Mouse (Mus musculus): Measurements from ENCODE around the gene Ly6g5c. TPM values are rescaled to one million over a fixed set of nuclear protein-coding genes. Genes with fewer than 3 reads are reported as not detected.
A peak's percentile ranks its signal among the peaks of the same experiment; 100 is the strongest.

Gene Ly6g5c
- total and polyA plus RNA-seq, 2 experiments from 2014 or later: 0.25 TPM; not detected in 1

DNA sequence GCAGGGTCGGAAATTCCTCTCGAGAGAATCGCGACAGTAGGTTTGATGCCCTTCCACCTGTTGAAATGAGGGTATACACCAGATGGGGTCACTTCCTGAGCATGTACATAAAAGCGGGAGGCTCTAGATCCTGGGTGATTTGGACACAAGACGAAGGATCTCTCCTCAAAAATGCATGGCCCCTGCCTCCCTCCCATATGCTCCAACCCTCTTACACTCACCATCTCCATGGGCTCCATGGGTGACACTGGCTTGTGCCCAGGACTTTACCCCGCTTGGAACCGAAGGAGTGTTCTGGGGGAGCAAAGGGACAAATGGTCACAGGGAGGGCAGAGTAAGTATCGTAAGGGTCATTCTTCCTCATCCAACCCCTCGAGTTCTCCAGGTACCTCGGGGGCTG lies 53.3 kb downstream of the Ly6g5c start:
- Histone ChIP-seq H3K4me2 (ENCODE audit: low read depth, low read length) (0 out of 2 replicates have a peak overlapping the region, but pooled peaks have one; percentile 85), H3K27ac (ENCODE audit: low read depth) (no peak overlapping the region), H3K27me3 (ENCODE audit: control insufficient read depth, insufficient read depth, low read length) (no peaks in the 10 kb centered on the region), H3K4me3 (ENCODE audit: low read depth, low read length) (no peak overlapping the region), H3K36me3 (replicated peaks; ENCODE audit: control insufficient read depth, insufficient read depth, low read length) (peaks cover 57% of the 10 kb centered on the region), H3K9me3 (replicated peaks; ENCODE audit: control insufficient read depth, low read length) (no peaks in the 10 kb centered on the region), H3K4me1 (ENCODE audit: control insufficient read depth, insufficient read depth) (peaks cover 23% of the 10 kb centered on the region), H3K9ac (replicated peaks; ENCODE audit: low read depth, low read length) (no peak overlapping the region)
- ATAC-seq (ENCODE audit: insufficient read depth, low read depth) (no peak), DNase-seq (ENCODE audit: low spot score) (no peak)
- TF ChIP-seq EP300 (IDR thresholded peaks at IDR 0.05; ENCODE audit: low read depth) (no peak), CTCF (IDR thresholded peaks at IDR 0.05; ENCODE audit: low read depth) (no peak)
- WGBS: 67% methylated on average over 11 of the region's 11 CpGs

Other genes starting within 250 kb of the Ly6g5c start
Only the 30 nearest of the 43 such genes appear.
- gene Hspa1l, start 135.6 kb upstream of the Ly6g5c start, total RNA-seq (2014; rRNA removed; ENCODE audit: low replicate concordance): 3.3 and 5.1 TPM in 2 replicates
- 1.6 and 1.8 TPM in 2 replicates for gene Hspa1l, start 135.6 kb upstream of the Ly6g5c start, polyA plus RNA-seq (2015; fragmentation: Nextera tagmentation; extraction: Ambion mirVana)
- 23.1 and 43.3 TPM in 2 replicates for gene Lsm2, start 126.4 kb upstream of the Ly6g5c start, total RNA-seq (2014; rRNA removed; ENCODE audit: low replicate concordance)
- 63.5 and 64.2 TPM in 2 replicates for gene Lsm2, start 126.4 kb upstream of the Ly6g5c start, polyA plus RNA-seq (2015; fragmentation: Nextera tagmentation; extraction: Ambion mirVana)
- gene Vars, start 107.3 kb upstream of the Ly6g5c start, total RNA-seq (2014; rRNA removed; ENCODE audit: low replicate concordance): 61.5 and 92.0 TPM in 2 replicates
- 20.4 and 21.7 TPM in 2 replicates for gene Vars, start 107.3 kb upstream of the Ly6g5c start, polyA plus RNA-seq (2015; fragmentation: Nextera tagmentation; extraction: Ambion mirVana)
- 0.77 and 0.92 TPM in 2 replicates for gene Vwa7, start 91.7 kb upstream of the Ly6g5c start, total RNA-seq (2014; rRNA removed; ENCODE audit: low replicate concordance)
- gene Vwa7, start 91.7 kb upstream of the Ly6g5c start, polyA plus RNA-seq (2015; fragmentation: Nextera tagmentation; extraction: Ambion mirVana): 0.43 and 0.63 TPM in 2 replicates
- gene Sapcd1, start 80.3 kb upstream of the Ly6g5c start, total RNA-seq (2014; rRNA removed; ENCODE audit: low replicate concordance): 2.1 and 9.6 TPM in 2 replicates
- gene Sapcd1, start 80.3 kb upstream of the Ly6g5c start, polyA plus RNA-seq (2015; fragmentation: Nextera tagmentation; extraction: Ambion mirVana): 0.77 and 1.2 TPM in 2 replicates
- 1.2 and 5.0 TPM in 2 replicates for gene Msh5, start 61.5 kb upstream of the Ly6g5c start, total RNA-seq (2014; rRNA removed; ENCODE audit: low replicate concordance)
- 1.4 and 1.7 TPM in 2 replicates for gene Msh5, start 61.5 kb upstream of the Ly6g5c start, polyA plus RNA-seq (2015; fragmentation: Nextera tagmentation; extraction: Ambion mirVana)
- 194 and 223 TPM in 2 replicates for gene Clic1, start 58.3 kb upstream of the Ly6g5c start, total RNA-seq (2014; rRNA removed; ENCODE audit: low replicate concordance)
- gene Clic1, start 58.3 kb upstream of the Ly6g5c start, polyA plus RNA-seq (2015; fragmentation: Nextera tagmentation; extraction: Ambion mirVana): 203 and 205 TPM in 2 replicates
- gene Ddah2, start 49.2 kb upstream of the Ly6g5c start, total RNA-seq (2014; rRNA removed; ENCODE audit: low replicate concordance): 97.1 and 114 TPM in 2 replicates
- gene Ddah2, start 49.2 kb upstream of the Ly6g5c start, polyA plus RNA-seq (2015; fragmentation: Nextera tagmentation; extraction: Ambion mirVana): 128 and 130 TPM in 2 replicates
- gene Ly6g6c, start 42.9 kb upstream of the Ly6g5c start, total RNA-seq (2014; rRNA removed; ENCODE audit: low replicate concordance): not detected in 2 replicates
- not detected in 2 replicates for gene Ly6g6c, start 42.9 kb upstream of the Ly6g5c start, polyA plus RNA-seq (2015; fragmentation: Nextera tagmentation; extraction: Ambion mirVana)
- gene Mpig6b, start 42.1 kb upstream of the Ly6g5c start, total RNA-seq (2014; rRNA removed; ENCODE audit: low replicate concordance): 0.15 TPM in 1 of 2 replicates, not detected in the other
- gene Mpig6b, start 42.1 kb upstream of the Ly6g5c start, polyA plus RNA-seq (2015; fragmentation: Nextera tagmentation; extraction: Ambion mirVana): 0.15 and 0.16 TPM in 2 replicates
- gene Ly6g6e, start 31.4 kb upstream of the Ly6g5c start, total RNA-seq (2014; rRNA removed; ENCODE audit: low replicate concordance): 1.6 TPM in 1 of 2 replicates, not detected in the other
- 0.22 and 0.32 TPM in 2 replicates for gene Ly6g6e, start 31.4 kb upstream of the Ly6g5c start, polyA plus RNA-seq (2015; fragmentation: Nextera tagmentation; extraction: Ambion mirVana)
- gene Ly6g6d, start 30.2 kb upstream of the Ly6g5c start, total RNA-seq (2014; rRNA removed; ENCODE audit: low replicate concordance): 3.8 TPM in 1 of 2 replicates, not detected in the other
- gene Ly6g6d, start 30.2 kb upstream of the Ly6g5c start, polyA plus RNA-seq (2015; fragmentation: Nextera tagmentation; extraction: Ambion mirVana): 3.0 and 3.3 TPM in 2 replicates
- gene Ly6g6f, start 22.7 kb upstream of the Ly6g5c start, total RNA-seq (2014; rRNA removed; ENCODE audit: low replicate concordance): not detected in 2 replicates
- gene Ly6g6f, start 22.7 kb upstream of the Ly6g5c start, polyA plus RNA-seq (2015; fragmentation: Nextera tagmentation; extraction: Ambion mirVana): 0.10 TPM in 1 of 2 replicates, not detected in the other
- 74.3 and 131 TPM in 2 replicates for gene Abhd16a, start 19.0 kb upstream of the Ly6g5c start, total RNA-seq (2014; rRNA removed; ENCODE audit: low replicate concordance)
- 73.2 and 74.1 TPM in 2 replicates for gene Abhd16a, start 19.0 kb upstream of the Ly6g5c start, polyA plus RNA-seq (2015; fragmentation: Nextera tagmentation; extraction: Ambion mirVana)
- gene Ly6g5b, start 7.1 kb downstream of the Ly6g5c start, total RNA-seq (2014; rRNA removed; ENCODE audit: low replicate concordance): 0.97 TPM in 1 of 2 replicates, not detected in the other
- 0.30 TPM in 1 of 2 replicates, not detected in the other for gene Ly6g5b, start 7.1 kb downstream of the Ly6g5c start, polyA plus RNA-seq (2015; fragmentation: Nextera tagmentation; extraction: Ambion mirVana)
- 4.2 and 24.1 TPM in 2 replicates for gene Gpank1, start 13.2 kb downstream of the Ly6g5c start, total RNA-seq (2014; rRNA removed; ENCODE audit: low replicate concordance)
- 9.1 and 9.6 TPM in 2 replicates for gene Gpank1, start 13.2 kb downstream of the Ly6g5c start, polyA plus RNA-seq (2015; fragmentation: Nextera tagmentation; extraction: Ambion mirVana)
- gene Csnk2b, start 13.8 kb downstream of the Ly6g5c start, total RNA-seq (2014; rRNA removed; ENCODE audit: low replicate concordance): 239 and 244 TPM in 2 replicates
- 232 and 241 TPM in 2 replicates for gene Csnk2b, start 13.8 kb downstream of the Ly6g5c start, polyA plus RNA-seq (2015; fragmentation: Nextera tagmentation; extraction: Ambion mirVana)
- gene D17H6S53E, start 18.1 kb downstream of the Ly6g5c start, total RNA-seq (2014; rRNA removed; ENCODE audit: low replicate concordance): 22.3 and 135 TPM in 2 replicates
- 16.4 and 17.3 TPM in 2 replicates for gene D17H6S53E, start 18.1 kb downstream of the Ly6g5c start, polyA plus RNA-seq (2015; fragmentation: Nextera tagmentation; extraction: Ambion mirVana)
- gene Apom, start 23.8 kb downstream of the Ly6g5c start, total RNA-seq (2014; rRNA removed; ENCODE audit: low replicate concordance): not detected in 2 replicates
- 0.11 TPM in 2 replicates for gene Apom, start 23.8 kb downstream of the Ly6g5c start, polyA plus RNA-seq (2015; fragmentation: Nextera tagmentation; extraction: Ambion mirVana)
- 188 and 235 TPM in 2 replicates for gene Bag6, start 26.9 kb downstream of the Ly6g5c start, total RNA-seq (2014; rRNA removed; ENCODE audit: low replicate concordance)
- 35.6 and 37.7 TPM in 2 replicates for gene Bag6, start 26.9 kb downstream of the Ly6g5c start, polyA plus RNA-seq (2015; fragmentation: Nextera tagmentation; extraction: Ambion mirVana)
- 99.2 and 120 TPM in 2 replicates for gene Prrc2a, start 56.6 kb downstream of the Ly6g5c start, total RNA-seq (2014; rRNA removed; ENCODE audit: low replicate concordance)
- 56.6 and 60.7 TPM in 2 replicates for gene Prrc2a, start 56.6 kb downstream of the Ly6g5c start, polyA plus RNA-seq (2015; fragmentation: Nextera tagmentation; extraction: Ambion mirVana)
- gene Aif1, start 67.8 kb downstream of the Ly6g5c start, total RNA-seq (2014; rRNA removed; ENCODE audit: low replicate concordance): 1.8 TPM in 1 of 2 replicates, not detected in the other
- 6.5 and 7.5 TPM in 2 replicates for gene Aif1, start 67.8 kb downstream of the Ly6g5c start, polyA plus RNA-seq (2015; fragmentation: Nextera tagmentation; extraction: Ambion mirVana)
- gene Lst1, start 80.2 kb downstream of the Ly6g5c start, total RNA-seq (2014; rRNA removed; ENCODE audit: low replicate concordance): 6.6 and 52.7 TPM in 2 replicates
- gene Lst1, start 80.2 kb downstream of the Ly6g5c start, polyA plus RNA-seq (2015; fragmentation: Nextera tagmentation; extraction: Ambion mirVana): 7.0 and 9.7 TPM in 2 replicates
- gene Ltb, start 86.2 kb downstream of the Ly6g5c start, total RNA-seq (2014; rRNA removed; ENCODE audit: low replicate concordance): 0.27 and 1.0 TPM in 2 replicates
- gene Ltb, start 86.2 kb downstream of the Ly6g5c start, polyA plus RNA-seq (2015; fragmentation: Nextera tagmentation; extraction: Ambion mirVana): 0.33 and 0.48 TPM in 2 replicates
- gene Tnf, start 93.7 kb downstream of the Ly6g5c start, total RNA-seq (2014; rRNA removed; ENCODE audit: low replicate concordance): 0.53 TPM in 1 of 2 replicates, not detected in the other
- gene Tnf, start 93.7 kb downstream of the Ly6g5c start, polyA plus RNA-seq (2015; fragmentation: Nextera tagmentation; extraction: Ambion mirVana): 0.12 and 0.21 TPM in 2 replicates
- not detected in 2 replicates for gene Lta, start 97.1 kb downstream of the Ly6g5c start, total RNA-seq (2014; rRNA removed; ENCODE audit: low replicate concordance)
- not detected in 2 replicates for gene Lta, start 97.1 kb downstream of the Ly6g5c start, polyA plus RNA-seq (2015; fragmentation: Nextera tagmentation; extraction: Ambion mirVana)
- 0.93 TPM in 1 of 2 replicates, not detected in the other for gene Gm16181, start 112.6 kb downstream of the Ly6g5c start, total RNA-seq (2014; rRNA removed; ENCODE audit: low replicate concordance)
- 0.81 and 0.87 TPM in 2 replicates for gene Gm16181, start 112.6 kb downstream of the Ly6g5c start, polyA plus RNA-seq (2015; fragmentation: Nextera tagmentation; extraction: Ambion mirVana)
- 3.2 and 3.7 TPM in 2 replicates for gene Atp6v1g2, start 125.4 kb downstream of the Ly6g5c start, total RNA-seq (2014; rRNA removed; ENCODE audit: low replicate concordance)
- 10.6 and 10.7 TPM in 2 replicates for gene Atp6v1g2, start 125.4 kb downstream of the Ly6g5c start, polyA plus RNA-seq (2015; fragmentation: Nextera tagmentation; extraction: Ambion mirVana)
- gene Nfkbil1, start 127.5 kb downstream of the Ly6g5c start, total RNA-seq (2014; rRNA removed; ENCODE audit: low replicate concordance): 14.3 and 33.4 TPM in 2 replicates
- 6.7 and 7.0 TPM in 2 replicates for gene Nfkbil1, start 127.5 kb downstream of the Ly6g5c start, polyA plus RNA-seq (2015; fragmentation: Nextera tagmentation; extraction: Ambion mirVana)
- 148 and 162 TPM in 2 replicates for gene Ddx39b, start 133.5 kb downstream of the Ly6g5c start, total RNA-seq (2014; rRNA removed; ENCODE audit: low replicate concordance)
- gene Ddx39b, start 133.5 kb downstream of the Ly6g5c start, polyA plus RNA-seq (2015; fragmentation: Nextera tagmentation; extraction: Ambion mirVana): 131 TPM in 2 replicates

All from heart, postnatal 0 days (tissue).